Mouse (Mus musculus): ENCODE data around the gene Lsm6.
"Not testable (repeated sequence)": the region's sequence is repeated elsewhere in the genome, so short reads cannot be mapped to it uniquely, and the experiment has no call there.

Lsm6 gene

DNA sequence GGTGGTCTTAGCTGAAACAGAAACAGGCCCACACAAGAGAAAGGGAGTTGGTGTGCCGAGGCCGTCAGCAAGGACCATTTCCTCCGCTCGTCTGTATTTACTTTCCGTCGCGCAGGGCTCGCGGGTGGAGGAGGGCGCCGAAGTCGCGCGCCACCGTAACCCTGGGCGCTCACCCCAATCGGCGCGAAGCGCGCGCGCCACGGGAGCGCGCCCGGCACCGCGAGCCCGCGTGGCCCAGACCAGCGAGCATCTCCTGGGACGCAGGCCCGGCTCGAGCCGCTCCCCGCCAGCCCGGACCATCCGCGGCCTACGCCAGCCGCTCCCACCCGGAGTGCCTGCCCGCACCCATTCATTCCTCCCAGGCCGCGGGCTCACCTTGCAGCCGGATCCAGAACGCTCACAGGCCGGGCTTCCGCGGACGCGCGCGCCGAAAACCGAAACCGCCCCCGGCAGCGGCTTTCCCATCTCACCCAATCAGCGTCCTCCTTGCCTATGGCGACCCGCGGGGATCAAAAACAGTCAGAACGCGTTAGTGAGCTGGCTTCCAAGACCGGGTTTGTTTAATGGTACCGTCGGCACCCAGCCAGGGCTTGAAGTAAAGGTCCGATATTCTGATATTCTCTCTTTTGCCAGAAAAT, at the start of gene Lsm6:
TSS of gene Lsm6 (minus strand) at position 468 of the 638 bp plus-strand sequence.
- peak; percentile 97 for DNase-seq (ENCODE audit: low spot score)

DNA sequence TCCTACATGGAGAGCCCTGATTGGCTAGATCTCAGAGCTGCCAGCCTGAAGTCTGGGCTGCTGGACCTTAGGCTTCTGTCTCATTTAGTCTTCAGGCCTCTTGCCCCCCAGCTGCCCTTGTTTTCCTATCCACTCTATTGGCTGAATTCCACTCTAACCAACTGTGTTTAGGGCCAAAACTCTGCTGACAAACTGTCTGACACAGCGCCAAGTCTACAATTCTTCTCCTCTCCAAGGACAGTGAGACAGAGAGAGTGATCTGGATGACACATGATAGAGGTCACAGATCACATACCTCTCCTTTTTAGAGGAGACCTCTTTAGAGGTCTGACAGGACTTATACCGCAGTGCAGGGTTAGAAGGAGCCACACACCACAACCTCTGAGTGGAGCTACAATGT, 46.1 kb upstream of the Lsm6 start:
- DNase-seq (ENCODE audit: low spot score), result no peak

DNA sequence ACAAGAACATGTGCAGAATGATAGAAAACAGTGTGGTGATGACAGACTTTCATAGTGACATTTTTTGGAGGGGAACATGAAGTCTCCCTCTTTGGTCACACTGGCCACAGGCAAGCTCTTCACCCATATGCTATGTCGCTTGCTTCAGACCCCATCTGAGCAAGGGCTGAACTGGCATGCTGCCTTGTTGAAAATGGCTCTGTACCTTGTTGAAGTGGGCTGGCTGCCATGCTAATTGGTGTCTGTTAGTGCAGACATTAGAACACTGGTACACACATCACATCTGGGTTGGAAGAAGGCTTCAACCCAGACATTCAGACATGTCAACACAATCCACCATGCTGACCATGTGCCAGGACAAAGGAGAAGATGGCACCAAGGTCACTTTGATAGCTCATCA, 42.1 kb upstream of the Lsm6 start:
- no peak for DNase-seq (ENCODE audit: low spot score)

DNA sequence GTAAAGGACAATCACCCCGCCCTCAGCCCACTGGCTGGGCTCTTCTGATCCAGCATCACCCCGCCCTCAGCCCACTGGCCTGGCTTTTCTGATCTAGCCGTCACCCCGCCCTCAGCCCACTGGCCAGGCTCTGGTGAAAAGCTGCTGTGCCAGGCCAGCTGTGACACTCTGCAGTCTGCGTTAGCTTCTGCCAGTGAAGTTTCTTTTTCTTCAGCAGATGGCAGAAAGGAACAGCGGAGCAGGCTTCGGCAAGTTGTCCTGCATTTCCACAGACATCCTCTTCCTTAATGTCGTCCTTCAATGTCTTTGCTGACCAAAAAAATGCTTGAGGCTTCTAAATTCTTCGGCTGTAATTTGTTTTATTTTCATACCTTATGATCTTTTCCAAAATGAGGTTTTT, 41.1 kb upstream of the Lsm6 start:
- DNase-seq (ENCODE audit: low spot score), result no peak

DNA sequence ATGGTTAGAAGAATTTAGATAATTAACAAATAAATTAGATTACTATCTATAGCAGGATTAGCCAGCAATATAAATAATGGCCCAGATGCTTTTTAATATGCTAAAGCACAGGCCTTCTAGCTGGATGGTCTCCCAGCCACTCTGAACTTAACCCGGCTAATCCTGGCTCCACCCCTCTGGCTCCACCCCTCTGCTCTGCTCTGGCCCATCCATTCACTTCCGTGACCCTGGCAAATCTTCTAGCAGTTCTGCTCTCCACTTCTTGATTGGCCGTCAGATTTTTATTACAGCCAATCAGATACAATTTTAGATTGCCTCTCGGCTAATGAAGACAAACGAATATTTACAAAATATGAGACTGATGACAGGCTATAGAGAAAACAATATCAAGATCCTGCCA, 39.8 kb upstream of the Lsm6 start:
- DNase-seq (ENCODE audit: low spot score), result no peak

DNA sequence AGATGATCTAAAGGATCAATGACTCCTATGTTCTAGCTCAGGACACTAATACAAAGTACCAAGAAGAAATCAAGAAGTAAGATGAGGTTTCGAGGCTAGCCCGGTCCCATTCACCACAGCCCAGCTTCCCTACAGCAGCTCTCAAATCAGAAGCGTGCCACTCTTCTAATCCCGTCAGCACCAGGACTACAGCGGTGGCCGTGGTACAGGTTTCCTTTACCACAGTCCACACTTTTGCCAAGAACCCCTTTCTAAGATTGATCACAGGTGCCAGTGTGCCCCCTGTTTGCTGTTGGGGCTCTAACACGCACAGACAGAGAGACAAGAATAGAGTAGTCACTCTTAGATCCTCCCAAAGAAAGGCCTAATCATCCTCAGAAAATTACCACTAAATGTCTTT, 36.5 kb upstream of the Lsm6 start:
- DNase-seq (ENCODE audit: low spot score), result no peak

DNA sequence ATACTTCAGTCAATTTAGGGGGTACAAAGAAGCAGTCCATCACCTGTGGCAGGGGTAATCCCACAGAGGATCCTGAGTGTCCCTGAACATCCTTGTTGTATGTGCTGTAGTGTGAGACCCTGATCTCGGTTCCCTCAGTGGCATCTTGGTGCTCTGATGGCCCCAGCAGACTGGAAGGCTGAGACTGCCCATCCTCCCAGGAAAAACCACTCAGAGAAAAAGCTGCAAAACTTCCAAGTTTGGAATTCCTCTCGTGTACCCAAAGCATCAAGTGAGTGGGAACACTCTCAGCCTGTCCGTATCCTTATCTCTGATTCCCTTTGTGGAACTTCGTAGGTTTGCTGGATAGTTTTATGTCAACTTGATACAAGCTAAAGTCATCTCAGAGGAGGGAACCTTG, 31.3 kb upstream of the Lsm6 start:
- no peak for DNase-seq (ENCODE audit: low spot score)

DNA sequence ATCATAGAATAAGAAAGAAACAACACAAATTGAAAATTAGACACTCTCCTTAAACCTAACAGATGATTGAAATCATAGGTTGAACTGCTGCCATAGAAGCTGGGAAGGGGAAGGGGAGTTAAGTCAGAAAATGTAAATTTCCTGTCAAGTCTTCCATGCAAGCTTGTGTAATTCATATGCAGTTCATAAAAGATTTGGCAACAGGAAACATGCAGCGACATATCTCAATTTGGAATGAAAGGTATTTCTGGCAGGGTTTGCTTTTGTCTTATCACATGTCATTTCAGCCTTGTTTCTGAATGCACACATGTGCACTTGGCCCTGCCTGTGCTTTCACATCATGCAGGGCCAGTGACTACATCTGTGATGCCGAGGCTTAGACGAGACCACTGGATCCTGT, 26.3 kb upstream of the Lsm6 start:
- DNase-seq (ENCODE audit: low spot score), result no peak

DNA sequence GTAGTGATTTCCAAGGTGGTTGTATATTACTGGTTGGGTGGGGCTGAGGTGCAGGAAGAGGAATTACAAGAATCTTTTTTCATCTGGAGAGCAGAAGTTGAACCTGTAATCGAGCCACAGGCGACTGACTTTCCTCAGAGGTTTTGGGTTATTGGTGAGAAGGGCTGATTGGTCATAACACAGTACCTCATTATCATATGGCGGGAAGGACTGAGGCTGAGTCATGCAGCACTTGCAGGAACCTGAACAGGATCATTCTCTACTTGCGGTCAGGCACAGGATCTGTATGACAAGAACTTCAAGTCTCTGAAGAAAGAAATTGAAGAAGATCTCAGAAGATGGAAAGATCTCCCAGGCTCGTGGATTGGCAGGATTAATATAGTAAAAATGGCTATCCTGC, 23.6 kb upstream of the Lsm6 start:
- no peak for DNase-seq (ENCODE audit: low spot score)

DNA sequence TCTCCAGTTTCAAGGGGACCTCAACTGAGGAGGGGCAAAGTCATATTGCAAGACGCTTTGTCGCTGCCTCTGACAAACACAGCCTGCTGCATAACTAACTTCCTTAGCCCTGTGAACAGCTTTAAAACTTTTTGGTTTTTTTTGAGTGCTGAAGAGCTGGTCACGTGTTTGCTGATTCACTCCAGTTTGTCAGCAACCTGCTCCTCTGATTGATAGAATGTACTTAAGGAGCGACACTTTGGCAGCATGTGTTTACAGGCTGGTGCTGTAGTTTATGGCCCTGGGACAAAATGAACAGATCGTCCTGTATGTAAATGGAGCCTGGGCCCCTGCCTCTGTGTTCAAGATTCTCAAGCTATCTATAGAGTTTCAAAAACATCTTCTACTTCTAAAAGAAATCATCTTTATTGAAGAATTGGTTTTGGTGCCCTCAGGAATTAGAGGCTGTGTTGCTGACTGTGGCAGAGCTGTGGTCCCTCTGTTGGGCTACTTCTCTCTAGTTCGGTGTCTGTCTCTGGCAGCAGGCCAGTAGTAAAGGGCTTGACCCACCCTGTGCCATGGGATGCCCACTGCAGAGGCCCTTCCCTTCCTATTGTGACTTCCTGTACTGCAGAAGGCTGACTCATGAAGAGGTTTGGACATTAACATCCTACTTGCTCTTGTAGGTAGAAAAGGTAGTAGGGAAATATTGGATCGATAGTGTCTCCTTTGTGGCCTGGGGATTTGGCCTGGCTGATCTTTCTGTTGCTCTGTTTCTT, 17.9 kb upstream of the Lsm6 start:
- no peak for DNase-seq (ENCODE audit: low spot score)

DNA sequence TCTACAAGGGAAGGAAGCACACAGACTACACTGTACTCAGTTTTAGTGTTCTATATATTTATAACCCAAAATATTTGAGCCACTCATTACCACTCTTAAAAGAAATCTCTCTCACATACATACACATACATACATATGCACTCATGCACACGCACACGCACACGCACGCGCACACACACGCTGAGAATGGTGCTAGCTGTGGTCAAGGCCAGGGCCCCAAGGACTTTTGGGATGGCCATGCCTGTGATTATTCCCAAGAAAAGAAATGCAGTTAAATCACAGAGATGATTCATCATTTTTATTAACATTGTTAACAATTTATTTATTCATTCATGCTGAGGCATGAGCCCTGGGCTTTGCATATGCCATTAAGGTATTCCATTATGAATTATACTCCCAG, 15.2 kb upstream of the Lsm6 start:
- DNase-seq (ENCODE audit: low spot score), result no peak

DNA sequence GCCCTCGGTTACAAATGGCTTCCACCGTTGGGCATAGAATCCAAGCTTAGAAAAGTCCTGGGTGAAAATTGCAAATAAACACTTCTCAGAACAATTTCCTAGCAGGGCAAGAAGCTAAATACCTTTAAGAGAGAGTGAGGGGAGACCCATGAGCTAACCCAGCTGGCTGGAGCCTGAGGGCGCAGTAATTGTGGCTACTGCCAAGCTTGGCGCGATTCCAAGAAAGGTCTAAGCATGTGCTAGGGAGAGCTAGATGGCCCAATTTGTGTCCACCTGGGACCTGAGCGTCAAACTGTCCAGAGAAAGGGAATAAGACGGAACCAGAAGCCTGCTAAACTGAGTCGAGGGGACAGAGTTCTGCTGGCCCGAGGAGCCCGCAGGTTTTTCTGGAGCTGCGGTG, 7.5 kb upstream of the Lsm6 start:
- no peak for DNase-seq (ENCODE audit: low spot score)

DNA sequence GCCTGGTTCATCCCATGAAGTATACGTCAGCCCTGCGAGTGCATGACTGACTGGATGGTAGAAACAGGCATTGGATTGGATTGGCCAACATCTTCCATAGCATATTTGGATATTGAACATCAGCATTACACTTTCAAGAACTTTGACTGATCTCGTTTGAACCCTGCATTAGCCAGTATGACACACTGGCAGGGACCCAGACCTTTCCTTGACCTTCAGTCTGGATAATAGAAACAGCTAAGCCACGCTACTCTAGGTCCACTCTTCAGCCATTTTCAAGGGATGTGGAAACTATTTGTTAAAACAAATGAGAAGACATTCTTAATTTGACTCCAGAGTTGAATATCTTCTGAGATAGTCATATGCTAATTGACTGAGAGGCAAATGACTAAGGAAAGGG, 3.6 kb upstream of the Lsm6 start:
- no peak for DNase-seq (ENCODE audit: low spot score)

DNA sequence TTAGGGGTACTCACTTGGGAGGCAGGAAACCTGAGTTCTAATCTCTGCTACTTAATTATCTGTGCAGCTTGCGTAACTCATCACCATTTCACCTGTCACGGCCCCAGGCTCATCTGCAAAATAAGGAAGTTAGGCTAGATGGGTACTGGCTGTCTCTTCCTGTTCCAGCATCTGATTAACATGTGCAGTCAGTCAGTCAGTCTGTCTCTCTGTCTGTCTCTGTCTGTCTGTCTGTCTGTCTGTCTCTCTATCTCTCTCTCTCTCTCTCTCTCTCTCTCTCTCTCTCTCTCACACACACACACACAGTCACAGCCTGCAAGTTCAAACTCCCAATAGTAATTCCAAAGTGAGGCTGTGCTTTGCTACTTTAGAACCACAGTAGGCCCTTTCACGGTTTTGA, 967 bp downstream of the Lsm6 start:
- not testable (repeated sequence) for DNase-seq (ENCODE audit: low spot score)

DNA sequence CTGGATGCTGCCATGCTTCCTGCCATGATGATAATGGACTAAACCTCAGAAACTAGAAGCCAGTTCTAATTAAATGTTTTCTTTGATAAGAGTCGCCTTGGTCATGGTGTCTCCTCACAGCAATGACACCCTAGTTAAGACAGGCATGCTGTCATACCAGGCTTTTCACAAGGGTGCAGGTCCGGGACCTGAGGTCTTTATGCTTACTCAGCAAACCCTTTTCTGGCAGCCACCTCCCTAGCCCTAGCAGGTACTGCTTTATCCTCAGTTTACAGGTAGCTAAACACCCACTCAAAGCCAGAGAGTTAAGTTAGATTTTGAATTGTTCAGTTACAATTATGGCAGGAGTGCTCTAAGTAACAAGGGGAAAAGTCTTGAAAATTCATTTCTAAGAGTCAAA, 6.2 kb downstream of the Lsm6 start:
- no peak for DNase-seq (ENCODE audit: low spot score)

DNA sequence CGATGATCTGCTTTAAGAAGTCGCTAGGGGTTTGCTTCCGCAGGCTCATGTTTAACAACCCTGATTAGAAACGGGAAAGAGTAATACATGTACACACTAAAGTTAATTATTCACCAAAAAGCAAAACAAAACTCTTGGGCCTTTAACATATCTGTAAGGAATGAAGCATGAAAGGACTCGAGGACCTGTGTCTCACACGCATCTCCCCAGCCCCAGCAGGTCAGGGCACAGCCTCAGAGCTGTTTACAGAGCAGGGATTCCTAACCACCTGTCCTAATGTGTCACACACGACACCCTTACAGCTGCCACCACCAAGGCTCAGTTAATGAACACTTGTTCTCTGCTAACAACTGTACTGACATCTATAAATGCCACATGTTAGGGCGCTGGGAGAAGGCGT, 7.9 kb downstream of the Lsm6 start:
- DNase-seq (ENCODE audit: low spot score), result no peak

DNA sequence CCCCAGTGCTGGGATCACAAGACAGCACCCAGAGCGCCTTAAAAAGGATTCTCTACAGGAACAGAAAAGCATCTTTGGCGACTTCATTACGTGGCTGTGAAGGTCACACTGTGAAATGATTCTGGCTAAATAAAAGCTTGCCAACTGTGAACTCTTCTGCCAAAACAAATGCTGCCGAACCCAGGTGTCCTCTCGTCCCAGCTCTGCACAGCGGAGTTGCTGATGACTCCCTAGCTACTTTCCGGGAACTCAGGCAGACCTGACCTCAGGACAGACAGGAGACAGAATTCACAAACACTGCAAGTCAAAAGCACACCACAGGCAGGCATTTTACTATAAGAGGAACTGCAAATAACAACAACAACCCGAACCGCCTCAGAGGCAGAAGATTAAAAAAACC, 8.5 kb downstream of the Lsm6 start:
- DNase-seq (ENCODE audit: low spot score), result no peak

DNA sequence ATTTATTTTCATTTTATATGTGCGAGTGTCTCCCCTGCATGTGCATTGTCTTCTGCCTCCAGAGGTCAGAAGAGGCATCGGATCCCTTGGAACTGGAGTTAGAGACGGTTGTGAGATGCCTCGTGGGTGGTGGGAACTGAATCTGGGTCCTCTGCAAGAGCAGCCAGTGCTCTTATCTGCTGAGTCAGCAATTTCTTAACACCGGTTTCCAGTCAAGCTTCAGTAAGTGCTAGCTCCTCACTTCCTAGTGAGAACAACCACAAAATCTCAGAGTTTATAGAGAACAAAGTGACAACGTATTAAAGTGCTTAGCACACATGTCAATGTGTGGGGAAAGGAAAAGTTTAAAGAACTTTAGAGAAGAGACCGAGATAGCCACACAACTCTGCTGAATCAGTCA, 9.2 kb downstream of the Lsm6 start:
- DNase-seq (ENCODE audit: low spot score), result no peak

DNA sequence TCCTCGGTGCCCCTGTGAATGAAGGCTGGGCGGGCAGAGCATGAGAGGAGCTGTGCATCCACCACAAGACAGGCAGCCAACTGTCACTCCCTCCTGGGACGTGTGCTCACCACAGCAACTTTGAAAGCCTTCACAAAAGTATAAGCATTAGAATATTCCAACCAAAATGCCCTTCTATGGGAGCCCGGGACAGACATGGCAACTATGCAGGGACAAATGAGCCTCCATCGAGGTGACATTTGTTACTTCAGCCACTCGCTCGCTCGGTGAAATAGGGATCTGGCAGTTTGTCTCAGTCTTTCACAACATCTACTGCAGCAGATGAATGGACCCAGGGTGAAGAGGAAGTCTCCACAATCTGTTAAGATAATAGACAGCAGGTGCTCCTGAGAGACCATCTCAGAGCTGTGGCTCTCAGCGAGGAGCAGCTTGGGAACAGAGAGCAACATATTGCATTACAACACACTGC, 10.7 kb downstream of the Lsm6 start:
- DNase-seq (ENCODE audit: low spot score), result no peak

DNA sequence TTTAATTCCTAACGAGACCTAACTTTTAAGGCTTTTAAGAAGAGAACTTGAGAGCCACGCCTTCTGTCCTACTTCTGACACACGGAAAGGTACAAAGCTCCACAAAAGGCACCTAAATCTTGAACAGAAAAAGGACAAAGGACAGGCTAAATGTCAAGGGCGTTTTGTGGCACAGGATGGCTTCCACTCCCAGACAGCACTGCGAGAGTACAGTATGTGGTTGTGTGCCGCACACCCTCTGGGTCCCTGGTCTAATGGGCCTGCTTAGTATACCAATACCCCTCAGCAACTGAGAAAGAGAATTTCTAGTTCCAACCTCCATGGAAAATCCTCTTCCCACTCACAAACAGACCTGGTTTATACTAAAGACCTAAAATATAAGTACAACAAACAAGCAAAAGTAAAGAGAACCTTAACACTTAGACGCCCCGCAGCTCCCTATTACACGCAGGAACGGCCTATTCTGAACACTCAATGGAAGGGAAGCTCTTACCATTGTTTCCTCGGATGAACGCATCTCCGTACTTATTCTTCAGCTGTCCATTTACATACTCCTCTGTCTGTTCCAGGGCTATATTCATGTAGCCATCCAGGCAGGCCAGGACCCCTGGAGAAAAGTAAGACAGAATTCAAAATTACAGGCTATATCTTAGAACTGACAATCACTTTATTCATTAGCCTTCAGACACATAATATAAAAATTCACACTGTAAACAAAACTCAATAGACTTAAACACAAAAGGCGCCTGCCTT, 11.3 kb downstream of the Lsm6 start:
- no peak for DNase-seq (ENCODE audit: low spot score)

DNA sequence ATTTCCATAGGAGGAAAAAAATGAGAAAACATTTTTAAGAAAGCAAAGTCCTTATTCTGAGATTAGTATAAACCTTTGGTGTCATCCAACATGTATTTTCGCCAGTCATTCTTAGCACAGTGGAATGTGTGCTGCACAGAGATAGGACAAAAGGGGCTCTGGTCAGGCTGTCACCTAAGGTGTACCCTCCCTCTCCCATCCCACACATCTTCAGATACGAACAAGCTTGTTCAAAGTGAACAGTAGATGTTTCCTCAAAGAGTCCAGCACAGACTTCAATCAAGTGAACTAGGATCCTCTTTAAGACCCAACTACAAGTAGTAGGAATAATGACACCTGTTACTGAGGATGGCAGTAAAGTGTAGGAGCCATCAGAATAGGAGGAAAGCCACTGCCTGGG, 12.1 kb downstream of the Lsm6 start:
- DNase-seq (ENCODE audit: low spot score), result no peak

DNA sequence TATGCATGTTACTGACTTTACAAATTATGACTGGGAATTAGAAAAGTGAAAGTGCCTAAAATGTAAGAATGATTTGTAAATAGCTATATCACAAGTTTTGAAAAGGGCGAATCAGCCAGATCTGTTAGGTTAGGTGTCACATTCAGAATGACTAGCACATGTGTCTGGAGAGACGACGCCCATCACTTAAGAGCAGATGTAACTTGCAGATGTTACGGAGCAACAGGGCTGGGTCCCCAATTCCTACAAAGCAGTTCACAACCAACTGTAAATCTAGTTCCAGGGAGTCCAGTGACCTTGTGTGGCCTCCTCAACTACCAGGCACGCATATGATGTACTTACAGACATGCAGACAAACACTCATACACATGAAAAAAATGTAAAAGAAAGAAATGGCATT, 12.5 kb downstream of the Lsm6 start:
- DNase-seq (ENCODE audit: low spot score), result no peak

DNA sequence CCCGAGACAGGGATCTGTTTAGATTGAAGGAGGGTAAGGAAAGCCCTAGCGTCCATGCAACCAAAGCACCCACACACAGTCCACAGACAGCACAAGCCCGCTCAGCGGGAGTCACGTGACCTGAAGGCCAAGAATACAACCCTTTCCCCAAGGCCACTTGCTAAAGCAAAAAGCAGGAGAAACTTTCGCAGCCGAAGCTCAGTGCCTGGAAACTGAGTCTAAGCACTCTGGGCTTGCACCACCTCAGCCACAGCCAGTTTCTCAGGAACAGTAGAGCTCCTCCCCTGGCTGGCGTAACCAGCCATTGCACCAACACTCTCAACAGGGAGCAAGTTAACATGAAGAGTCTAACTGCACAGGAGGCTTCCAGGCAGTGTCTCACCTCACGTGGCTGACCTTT, 13.7 kb downstream of the Lsm6 start:
- DNase-seq (ENCODE audit: low spot score), result no peak
